Mouse (Mus musculus): Measurements from ENCODE around the gene Abhd16a.

Abhd16a gene

GRCm38 (mm10) chr17:35082841-35083576 is 6.1 kb upstream of the Abhd16a start:
- in situ Hi-C loops (cut with MboI, MseI): no loop called here

- in situ Hi-C loops (cut with MboI, MseI): no loop called here
Observed at GRCm38 (mm10) chr17:35083929-35084497, 5.0 kb upstream of the Abhd16a start.

GRCm38 (mm10) chr17:35085208-35085865 is 3.7 kb upstream of the Abhd16a start, which contains the start of gene Ly6g6f:
TSS of gene Ly6g6f (minus strand) at chr17:35085610.
- in situ Hi-C loops (cut with MboI, MseI): no loop called here

GRCm38 (mm10) chr17:35088151-35088550 is 912 bp upstream of the Abhd16a start:
- in situ Hi-C loops (cut with MboI, MseI): no loop called here

- in situ Hi-C loops (cut with MboI, MseI): no loop called here
Observed at GRCm38 (mm10) chr17:35090166-35090932, 1.3 kb downstream of the Abhd16a start.

- in situ Hi-C loops (cut with MboI, MseI): no loop called here
Observed at GRCm38 (mm10) chr17:35092403-35093198, 3.5 kb downstream of the Abhd16a start.

- in situ Hi-C loops (cut with MboI, MseI): no loop called here
Observed at GRCm38 (mm10) chr17:35094475-35095365, 5.7 kb downstream of the Abhd16a start.

- in situ Hi-C loops (cut with MboI, MseI): no loop called here
Observed at GRCm38 (mm10) chr17:35096597-35096996, 7.5 kb downstream of the Abhd16a start.

GRCm38 (mm10) chr17:35097164-35097655 is 8.1 kb downstream of the Abhd16a start:
- in situ Hi-C loops (cut with MboI, MseI): no loop called here

GRCm38 (mm10) chr17:35100196-35100765 is 11.2 kb downstream of the Abhd16a start:
- in situ Hi-C loops (cut with MboI, MseI): no loop called here

- in situ Hi-C loops (cut with MboI, MseI): no loop called here
Observed at GRCm38 (mm10) chr17:35101161-35101560, 12.1 kb downstream of the Abhd16a start.

- in situ Hi-C loops (cut with MboI, MseI): no loop called here
Observed at GRCm38 (mm10) chr17:35102299-35102698, 13.2 kb downstream of the Abhd16a start.

GRCm38 (mm10) chr17:35103221-35103690 is 14.2 kb downstream of the Abhd16a start:
- in situ Hi-C loops (cut with MboI, MseI): no loop called here

- in situ Hi-C loops (cut with MboI, MseI): no loop called here
Observed at GRCm38 (mm10) chr17:35104079-35104478, 15.0 kb downstream of the Abhd16a start.

GRCm38 (mm10) chr17:35104754-35105153 is 15.7 kb downstream of the Abhd16a start:
- in situ Hi-C loops (cut with MboI, MseI): loop anchor here (5.0 kb wide), 1 partner anchor 92 kb away; no protein-coding TSS in a partner anchor

- in situ Hi-C loops (cut with MboI, MseI): loop anchor here (5.0 kb wide), 1 partner anchor 94 kb away; no protein-coding TSS in a partner anchor
Observed at GRCm38 (mm10) chr17:35105740-35106389, 16.8 kb downstream of the Abhd16a start.

GRCm38 (mm10) chr17:35106522-35106921 is 17.5 kb downstream of the Abhd16a start:
- in situ Hi-C loops (cut with MboI, MseI): loop anchor here (5.0 kb wide), 1 partner anchor 94 kb away; no protein-coding TSS in a partner anchor

- in situ Hi-C loops (cut with MboI, MseI): loop anchor here (5.0 kb wide), 1 partner anchor 96 kb away; no protein-coding TSS in a partner anchor
Observed at GRCm38 (mm10) chr17:35108097-35108496, 19.0 kb downstream of the Abhd16a start, which contains the start of gene Ly6g5c. TSS of gene Ly6g5c (plus strand) at chr17:35108279.

All from regulatory T cell (primary cell).